In the genomic region with DNA sequence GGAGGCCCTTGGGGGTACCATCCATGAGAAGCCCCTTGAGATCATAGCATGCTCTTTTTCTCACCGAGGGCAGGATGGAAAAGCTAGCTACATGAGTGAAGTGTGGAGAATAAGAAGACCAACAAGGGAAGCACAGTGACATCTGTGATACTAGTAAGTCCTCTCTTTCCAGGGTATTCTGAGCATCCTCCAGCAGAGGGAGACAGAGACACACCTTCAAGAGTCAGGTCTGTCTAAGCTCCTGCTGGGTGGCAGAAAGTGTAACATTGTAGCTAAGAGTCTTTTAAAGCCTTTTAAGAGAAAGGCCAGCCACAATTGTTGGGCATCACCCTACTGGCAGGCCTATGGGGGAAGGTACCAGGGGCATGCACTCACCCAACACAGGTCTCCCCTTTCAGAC, we compare ENCODE assay signal across 9 mouse cellular contexts. TPM values are rescaled to one million over a fixed set of nuclear protein-coding genes. Genes with fewer than 3 reads are reported as not detected.
DNase-seq lines count a peak whose midpoint lies in the region; ATAC-seq lines count a peak whose summit lies in the region.
"Had no signal": no experiment of that assay in that cellular context is flagged by ENCODE, and none has a peak within 500 bp of the region (broad histone marks: within the 10 kb centered on the region; RNA-seq: fewer than 3 reads in every experiment).

No protein-coding gene starts in this region.

- no peak overlapping the region for H3K27ac ChIP-seq in hindbrain, embryonic 14.5 days
- no peak overlapping the region for H3K27ac ChIP-seq in hindbrain, embryonic 10.5 days
- no peak overlapping the region for H3K27ac ChIP-seq in midbrain, embryonic 13.5 days
- H3K27ac ChIP-seq: embryonic facial prominence, embryonic 13.5 days had no signal

- peaks cover 43% of the 10 kb centered on the region for H3K9me3 ChIP-seq in hindbrain, embryonic 14.5 days (ENCODE audit: control insufficient read depth, low read length)
- peaks cover 56% of the 10 kb centered on the region for H3K9me3 ChIP-seq in hindbrain, embryonic 10.5 days
- peaks cover 16% of the 10 kb centered on the region for H3K9me3 ChIP-seq in midbrain, embryonic 13.5 days

- H3K36me3 ChIP-seq in hindbrain, embryonic 14.5 days (replicated peaks; ENCODE audit: control insufficient read depth, insufficient read depth), result no peaks in the 10 kb centered on the region
- H3K36me3 ChIP-seq in hindbrain, embryonic 10.5 days, result no peaks in the 10 kb centered on the region
- H3K36me3 ChIP-seq in midbrain, embryonic 13.5 days, result no peaks in the 10 kb centered on the region
- H3K36me3 ChIP-seq: embryonic facial prominence, embryonic 13.5 days had no signal

- no peak overlapping the region for H3K4me3 ChIP-seq in hindbrain, embryonic 14.5 days (replicated peaks; ENCODE audit: low read length)
- no peak overlapping the region for H3K4me3 ChIP-seq in hindbrain, embryonic 10.5 days
- no peak overlapping the region for H3K4me3 ChIP-seq in midbrain, embryonic 13.5 days (replicated peaks)
- H3K4me3 ChIP-seq: embryonic facial prominence, embryonic 13.5 days had no signal

- 36% methylated on average over 1 of the region's 1 CpGs for WGBS in hindbrain, embryonic 14.5 days
- 42% methylated on average over 1 of the region's 1 CpGs for WGBS in hindbrain, embryonic 10.5 days
- 52% methylated on average over 1 of the region's 1 CpGs for WGBS in midbrain, embryonic 13.5 days

- peak; percentile 50 for DNase-seq in hindbrain, embryonic 14.5 days (ENCODE audit: low spot score)
- no peak for DNase-seq in hindbrain, embryonic 10.5 days (ENCODE audit: low spot score)
- DNase-seq in B cell, adult 2 months, result peak; percentile 51 to 55
- peak; percentile 82 for DNase-seq in NIH3T3 (ENCODE audit: low read depth)
- peak; percentile 10 for DNase-seq in hindlimb bud, embryonic 11.5 days (ENCODE audit: extremely low spot score, low read depth, low spot score)
- no peak for DNase-seq in spleen, adult 18-20 months

- no peak overlapping the region for H3K4me2 ChIP-seq in hindbrain, embryonic 14.5 days (replicated peaks)
- no peak overlapping the region for H3K4me2 ChIP-seq in midbrain, embryonic 13.5 days (replicated peaks)
- H3K4me2 ChIP-seq: embryonic facial prominence, embryonic 13.5 days had no signal

- no peak overlapping the region for H3K9ac ChIP-seq in hindbrain, embryonic 14.5 days
- no peak overlapping the region for H3K9ac ChIP-seq in midbrain, embryonic 13.5 days (replicated peaks)
- H3K9ac ChIP-seq: embryonic facial prominence, embryonic 13.5 days had no signal

- H3K27me3 ChIP-seq in hindbrain, embryonic 14.5 days (ENCODE audit: control insufficient read depth, insufficient read depth, low read length), result no peaks in the 10 kb centered on the region
- no peaks in the 10 kb centered on the region for H3K27me3 ChIP-seq in hindbrain, embryonic 10.5 days (ENCODE audit: insufficient read depth, poor library complexity, severe bottlenecking)
- no peaks in the 10 kb centered on the region for H3K27me3 ChIP-seq in midbrain, embryonic 13.5 days
- H3K27me3 ChIP-seq: embryonic facial prominence, embryonic 13.5 days had no signal

- ATAC-seq in hindbrain, embryonic 14.5 days (ENCODE audit: low FRiP score), result no peak
- 0 out of 2 replicates have a peak, but pooled peaks have one; percentile 23 for ATAC-seq in monocyte, adult 5-6 weeks (replicated peaks; ENCODE audit: insufficient number of reproducible peaks, low FRiP score, low TSS enrichment, poor library complexity, severe bottlenecking)
- ATAC-seq in midbrain, embryonic 13.5 days, result no peak

- H3K4me1 ChIP-seq in hindbrain, embryonic 14.5 days (replicated peaks; ENCODE audit: control insufficient read depth, insufficient read depth, low read length), result no peaks in the 10 kb centered on the region
- H3K4me1 ChIP-seq in hindbrain, embryonic 10.5 days (replicated peaks), result no peaks in the 10 kb centered on the region
- no peaks in the 10 kb centered on the region for H3K4me1 ChIP-seq in midbrain, embryonic 13.5 days (replicated peaks)
- H3K4me1 ChIP-seq: embryonic facial prominence, embryonic 13.5 days had no signal

RNA-seq across cellular contexts. Expression of a gene that starts 43.8 kb away (rescaled TPM):
- 13.5 and 16.5 TPM in 2 replicates for polyA plus RNA-seq in hindbrain, embryonic 14.5 days (2014; fragmentation: Nextera tagmentation; extraction: Ambion mirVana)
- polyA plus RNA-seq in hindbrain, embryonic 10.5 days (2016; fragmentation: Nextera tagmentation; extraction: Ambion mirVana), result 4.0 and 6.5 TPM in 2 replicates
- 41.4 to 51.2 TPM (median 49.4 TPM) in 3 replicates for total RNA-seq in monocyte, adult 5-6 weeks (2017)
- 7.7 and 8.9 TPM in 2 replicates for polyA plus RNA-seq in midbrain, embryonic 13.5 days (2015; fragmentation: Nextera tagmentation; extraction: Ambion mirVana)

Comparison
In these comparisons a context has a peak if more than half of its experiments do, and no peak if none do; other contexts are left out.
1. DNase-seq: peak in hindbrain, embryonic 14.5 days (single experiment), B cell, adult 2 months (2 of 2), NIH3T3 (single experiment) and hindlimb bud, embryonic 11.5 days (single experiment); none in hindbrain, embryonic 10.5 days (single experiment) and spleen, adult 18-20 months (0 of 2).